Mouse (Mus musculus): ENCODE data around the gene Tstd1. TPM values are rescaled to one million over a fixed set of nuclear protein-coding genes. Genes with fewer than 3 reads are reported as not detected.
A peak's percentile ranks its signal among the peaks of the same experiment; 100 is the strongest.

Tstd1 gene
- total and polyA plus RNA-seq, 3 experiments, result 0.50 to 1.4 TPM; not detected in 1

DNA sequence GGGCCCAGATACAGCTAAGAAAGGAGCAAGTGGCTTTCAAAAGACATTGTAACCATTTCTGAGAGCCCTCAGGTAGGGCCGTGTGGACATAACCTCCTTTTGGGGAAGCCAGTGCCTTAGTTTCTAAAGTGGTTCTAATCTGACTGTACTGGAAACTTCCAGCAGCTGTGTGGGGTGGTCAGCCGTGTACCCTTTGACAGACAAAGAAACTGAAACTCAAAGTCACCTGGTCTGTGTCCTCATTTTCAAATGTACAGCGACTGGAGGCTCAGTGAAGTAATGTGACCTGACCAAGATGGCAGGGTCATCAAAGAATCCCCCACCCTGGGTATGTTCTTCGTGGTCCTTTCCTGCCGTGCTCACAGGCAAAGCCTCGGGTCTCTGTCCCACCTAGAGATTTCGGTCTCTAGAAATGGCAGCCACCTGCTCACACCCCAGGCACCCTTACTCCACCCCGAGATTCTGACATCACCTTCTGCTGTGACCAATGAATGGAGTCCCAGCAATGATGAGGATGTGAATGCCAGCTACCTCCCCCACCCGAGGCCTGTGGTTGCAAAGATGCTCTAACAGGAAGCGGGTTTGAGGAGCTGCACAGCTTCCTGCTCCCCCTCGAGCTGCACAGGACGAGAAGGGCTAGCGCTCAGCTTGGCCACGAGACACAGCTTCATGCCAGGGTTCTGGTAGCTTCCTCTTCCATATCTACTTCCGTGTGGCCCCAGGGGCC lies 30.1 kb upstream of the Tstd1 start, which contains the start of gene Arhgap30 (continued):
- peak in 1 of 2 experiments; percentile 43; a peak in 1 of 4 replicates for TF ChIP-seq EP300 (IDR thresholded peaks at IDR 0.05; ENCODE audit: low read depth in 1 of 2, low read length in 2 of 2)

DNA sequence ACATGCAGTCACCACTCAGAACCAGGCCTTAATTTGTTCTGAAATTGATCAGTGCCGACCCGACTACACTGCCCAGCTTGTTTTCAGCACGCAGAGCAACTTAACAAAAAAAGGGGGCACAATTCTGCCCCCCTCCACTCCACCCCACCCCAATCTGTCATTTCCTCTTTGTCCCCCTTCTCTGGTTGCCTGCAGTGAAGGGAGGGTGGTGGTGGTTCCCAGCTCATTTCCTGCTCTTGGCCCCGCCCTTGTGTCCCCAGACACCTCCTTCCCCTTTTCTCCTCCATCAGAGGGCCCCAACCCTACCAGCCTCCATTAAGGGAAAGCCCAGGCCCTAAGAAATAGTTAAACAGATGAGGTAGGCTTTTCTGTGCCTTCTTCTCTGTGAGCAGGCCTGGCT lies 28.6 kb upstream of the Tstd1 start:
- H3K27me3 ChIP-seq (ENCODE audit: control insufficient read depth in 1 of 2, insufficient read depth in 2 of 2, low read length in 2 of 2), result no peaks in the 10 kb centered on the region
- H3K4me1 ChIP-seq (ENCODE audit: control insufficient read depth in 1 of 2, insufficient read depth in 2 of 2, low read length in 2 of 2), result peaks cover 0 to 12% of the 10 kb centered on the region in 2 experiments
- DNase-seq (ENCODE audit: low read depth, low spot score), result peak; percentile 95
- H3K4me3 ChIP-seq (ENCODE audit: control insufficient read depth in 1 of 2, insufficient read depth in 1 of 2, low read depth in 2 of 2, low read length in 2 of 2), result peak overlapping the region; percentile 62 to 94
- peak overlapping the region; percentile 78 for H3K9ac ChIP-seq (ENCODE audit: control insufficient read depth, low read depth, low read length, poor library complexity, severe bottlenecking)
- peaks cover 0 to 7% of the 10 kb centered on the region in 2 experiments; a peak in 2 of 4 replicates for H3K36me3 ChIP-seq (ENCODE audit: control insufficient read depth in 1 of 2, insufficient read depth in 2 of 2, low read length in 2 of 2)
- H3K9me3 ChIP-seq (replicated peaks; ENCODE audit: insufficient read depth, low read length), result no peaks in the 10 kb centered on the region
- 0 out of 2 replicates have a peak, but pooled peaks have one; percentile 31 for TF ChIP-seq TBP (IDR thresholded peaks at IDR 0.05; ENCODE audit: low read depth, low read length)
- TF ChIP-seq KAT2A (conservative IDR thresholded peaks at IDR 0.05; ENCODE audit: low read depth, low read length), result 0 out of 2 replicates have a peak, but pooled peaks have one; percentile 32
- TF ChIP-seq MXI1 (IDR thresholded peaks at IDR 0.05; ENCODE audit: low read depth, low read length), result peak; percentile 59; the same call in 1 of the 2 replicates
- TF ChIP-seq CHD1 (IDR thresholded peaks at IDR 0.05; ENCODE audit: low read depth, low read length), result no peak
- TF ChIP-seq RCOR1 (IDR thresholded peaks at IDR 0.05; ENCODE audit: low read depth, low read length), result peak; percentile 59; the same call in 1 of the 2 replicates
- peak; percentile 98 for TF ChIP-seq MAZ (IDR thresholded peaks at IDR 0.05; ENCODE audit: low read depth, low read length)
- peak; percentile 76; the same call in 1 of the 2 replicates for TF ChIP-seq SIN3A (IDR thresholded peaks at IDR 0.05; ENCODE audit: low read length)
- TF ChIP-seq ZMIZ1 (IDR thresholded peaks at IDR 0.05; ENCODE audit: low read depth, low read length), result 0 out of 2 replicates have a peak, but pooled peaks have one; percentile 31
- TF ChIP-seq TCF12 (IDR thresholded peaks at IDR 0.05; ENCODE audit: low read depth, low read length), result 0 out of 2 replicates have a peak, but pooled peaks have one; percentile 32
- TF ChIP-seq MYB (IDR thresholded peaks at IDR 0.05; ENCODE audit: low read depth, low read length), result no peak
- peak; percentile 50; the same call in 1 of the 2 replicates for TF ChIP-seq NELFE (IDR thresholded peaks at IDR 0.05; ENCODE audit: low read depth, low read length)
- TF ChIP-seq MAX (IDR thresholded peaks at IDR 0.05; ENCODE audit: low read length), result 0 out of 2 replicates have a peak, but pooled peaks have one; percentile 42
- TF ChIP-seq POLR2A (IDR thresholded peaks at IDR 0.05; ENCODE audit: control insufficient read depth in 1 of 2, insufficient read depth in 1 of 2, low read depth in 1 of 2, low read length in 2 of 2, poor library complexity in 1 of 2), result peak; percentile 19 to 63; a peak in 2 of 4 replicates
- no peak for TF ChIP-seq ZKSCAN1 (IDR thresholded peaks at IDR 0.05; ENCODE audit: low read depth, low read length)
- TF ChIP-seq NRF1 (IDR thresholded peaks at IDR 0.05; ENCODE audit: insufficient read depth, low read depth, low read length, poor library complexity, severe bottlenecking), result no peak
- no peak for TF ChIP-seq TAL1 (IDR thresholded peaks at IDR 0.05; ENCODE audit: low read length)
- TF ChIP-seq HCFC1 (IDR thresholded peaks at IDR 0.05; ENCODE audit: low read depth, low read length), result peak; percentile 78
- no peak for TF ChIP-seq BHLHE40 (IDR thresholded peaks at IDR 0.05; ENCODE audit: borderline replicate concordance, low read depth, low read length)
- TF ChIP-seq EP300 (IDR thresholded peaks at IDR 0.05; ENCODE audit: low read depth in 1 of 2, low read length in 2 of 2), result peak in 1 of 2 experiments; percentile 27; a peak in 1 of 4 replicates
- peak; percentile 54; the same call in 1 of the 2 replicates for TF ChIP-seq ETS1 (IDR thresholded peaks at IDR 0.05; ENCODE audit: low read depth, low read length)
- TF ChIP-seq MYC (IDR thresholded peaks at IDR 0.05; ENCODE audit: low read depth, low read length), result 0 out of 2 replicates have a peak, but pooled peaks have one; percentile 46
- peak; percentile 70 for TF ChIP-seq ELF1 (IDR thresholded peaks at IDR 0.05; ENCODE audit: low read depth, low read length)
- H3K27ac ChIP-seq (ENCODE audit: control insufficient read depth, low read depth, low read length), result peak overlapping the region; percentile 51
- H3K79me2 ChIP-seq (ENCODE audit: control insufficient read depth, insufficient read depth, low read length, poor library complexity), result peaks cover 19% of the 10 kb centered on the region
